Mouse (Mus musculus): Measurements from ENCODE around the gene Trpc5os.

DNA sequence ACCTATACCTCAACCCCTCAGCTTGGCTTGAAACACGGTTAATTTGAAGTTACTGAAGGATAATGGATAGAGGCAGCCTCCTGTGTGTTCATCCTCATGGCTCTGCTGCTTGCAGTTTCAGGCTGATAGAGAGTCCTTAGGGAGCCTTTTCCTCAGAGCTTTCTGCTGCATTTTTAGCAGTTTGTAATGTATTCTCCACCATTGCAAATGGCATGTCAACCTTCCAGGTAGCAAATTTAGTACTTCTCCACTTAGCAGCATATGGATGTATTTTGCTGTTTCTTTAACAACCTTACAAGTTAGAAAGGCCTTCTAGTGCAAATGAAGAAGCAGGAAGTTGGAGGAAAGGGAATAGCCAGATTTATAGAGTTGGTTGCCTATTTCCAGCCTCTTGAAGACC lies 36.1 kb upstream of the Trpc5os start:
- no peak for TF ChIP-seq GATA1 (IDR thresholded peaks at IDR 0.05; ENCODE audit: low read length)
- no peak for TF ChIP-seq TAL1 (IDR thresholded peaks at IDR 0.05; ENCODE audit: low read length)

Measured in erythroblast, embryonic 14.5 days (primary cell).